Comparison of ENCODE assay signal across 8 mouse cellular contexts in genomic region chr13:48870771-48871731, GRCm38 (mm10). TPM values are rescaled to one million over a fixed set of nuclear protein-coding genes. Genes with fewer than 3 reads are reported as not detected.
DNase-seq lines count a peak whose midpoint lies in the region; ATAC-seq lines count a peak whose summit lies in the region.

Phf2 (minus strand) TSS chr13:48871119.

- H3K4me3 ChIP-seq in hindbrain, embryonic 15.5 days, result peak within 1 kb of the TSS; percentile 90
- H3K4me3 ChIP-seq in limb, embryonic 13.5 days, result peak within 1 kb of the TSS; percentile 95
- H3K4me3 ChIP-seq in midbrain, embryonic 14.5 days (replicated peaks; ENCODE audit: low read depth, low read length), result peak within 1 kb of the TSS; percentile 90

- under 1% methylated on average over 69 of the region's 117 CpGs for WGBS in hindbrain, embryonic 15.5 days
- WGBS in limb, embryonic 13.5 days, result under 1% methylated on average over 104 of the region's 117 CpGs
- WGBS in midbrain, embryonic 14.5 days, result under 1% methylated on average over 98 of the region's 117 CpGs

- H3K4me2 ChIP-seq in hindbrain, embryonic 15.5 days, result peak within 1 kb of the TSS; percentile 88
- peak within 1 kb of the TSS; percentile 91 for H3K4me2 ChIP-seq in limb, embryonic 13.5 days (replicated peaks)
- H3K4me2 ChIP-seq in midbrain, embryonic 14.5 days (ENCODE audit: low read length), result peak within 1 kb of the TSS; percentile 93

- H3K27ac ChIP-seq in hindbrain, embryonic 15.5 days (replicated peaks), result peak within 1 kb of the TSS; percentile 82
- H3K27ac ChIP-seq in limb, embryonic 13.5 days, result peak within 1 kb of the TSS; percentile 91
- H3K27ac ChIP-seq in midbrain, embryonic 14.5 days (replicated peaks; ENCODE audit: low read depth, low read length), result peak within 1 kb of the TSS; percentile 88

- DNase-seq in ovary, postnatal 10 days (ENCODE audit: low spot score), result peak; percentile 41
- DNase-seq in ovary, adult 18-20 months (ENCODE audit: low spot score), result no peak
- peak; percentile 50 for DNase-seq in cerebellum, adult 9-10 months
- DNase-seq in gastrocnemius, postnatal 10 days, result peak; percentile 56
- peak; percentile 81 for DNase-seq in midbrain, embryonic 14.5 days
- peak; percentile 37 for DNase-seq in thymus, postnatal 0 days (ENCODE audit: low spot score)

- no peaks in the 10 kb centered on the region for H3K36me3 ChIP-seq in hindbrain, embryonic 15.5 days
- H3K36me3 ChIP-seq in limb, embryonic 13.5 days, result peaks cover 9% of the 10 kb centered on the region
- H3K36me3 ChIP-seq in midbrain, embryonic 14.5 days (ENCODE audit: control insufficient read depth, insufficient read depth, low read length), result no peaks in the 10 kb centered on the region

- peak; percentile 62 for ATAC-seq in hindbrain, embryonic 15.5 days (ENCODE audit: low FRiP score, low read depth)
- ATAC-seq in limb, embryonic 13.5 days (ENCODE audit: low FRiP score, low read depth), result peak; percentile 46
- ATAC-seq in midbrain, embryonic 14.5 days (ENCODE audit: low FRiP score, low TSS enrichment), result peak; percentile 60

- peaks cover 35% of the 10 kb centered on the region for H3K4me1 ChIP-seq in hindbrain, embryonic 15.5 days (replicated peaks)
- H3K4me1 ChIP-seq in limb, embryonic 13.5 days, result peaks cover 50% of the 10 kb centered on the region
- H3K4me1 ChIP-seq in midbrain, embryonic 14.5 days (ENCODE audit: control insufficient read depth, insufficient read depth, low read length), result peaks cover 25% of the 10 kb centered on the region

- H3K27me3 ChIP-seq in hindbrain, embryonic 15.5 days, result no peaks in the 10 kb centered on the region
- no peaks in the 10 kb centered on the region for H3K27me3 ChIP-seq in limb, embryonic 13.5 days
- no peaks in the 10 kb centered on the region for H3K27me3 ChIP-seq in midbrain, embryonic 14.5 days (ENCODE audit: control insufficient read depth, insufficient read depth, low read length)

- no peaks in the 10 kb centered on the region for H3K9me3 ChIP-seq in hindbrain, embryonic 15.5 days
- H3K9me3 ChIP-seq in limb, embryonic 13.5 days, result no peaks in the 10 kb centered on the region
- no peaks in the 10 kb centered on the region for H3K9me3 ChIP-seq in midbrain, embryonic 14.5 days (ENCODE audit: control insufficient read depth, low read length)

- H3K9ac ChIP-seq in hindbrain, embryonic 15.5 days, result peak within 1 kb of the TSS; percentile 92
- peak within 1 kb of the TSS; percentile 99 for H3K9ac ChIP-seq in limb, embryonic 13.5 days
- H3K9ac ChIP-seq in midbrain, embryonic 14.5 days (replicated peaks; ENCODE audit: low read length), result peak within 1 kb of the TSS; percentile 98

RNA-seq across cellular contexts. Expression of gene Phf2, which starts in this region (rescaled TPM):
- 10 to 100 TPM; 26.8 to 30.3 TPM for total RNA-seq in gastrocnemius, postnatal 10 days (2021)
- 8.2 and 8.5 TPM in 2 replicates for polyA plus RNA-seq in hindbrain, embryonic 15.5 days (2015; fragmentation: Nextera tagmentation; extraction: Ambion mirVana)
- polyA plus RNA-seq in limb, embryonic 13.5 days (2015; fragmentation: Nextera tagmentation; extraction: Ambion mirVana), result 10.7 and 10.9 TPM in 2 replicates
- 12.1 and 14.3 TPM in 2 replicates for polyA plus RNA-seq in midbrain, embryonic 14.5 days (2014; fragmentation: Nextera tagmentation; extraction: Ambion mirVana)
- polyA plus RNA-seq in thymus, postnatal 0 days (2015; fragmentation: Nextera tagmentation; extraction: Ambion mirVana), result 11.9 and 13.0 TPM in 2 replicates
